Mouse (Mus musculus) liver, adult 2 months (tissue): ENCODE measurements around the gene Arl15. TPM values are rescaled to one million over a fixed set of nuclear protein-coding genes. Genes with fewer than 3 reads are reported as not detected.

ENCODE experiments used
- DNase-seq: peaks from one replicate; pipeline ENCODE4 v3.0.0-alpha.2; 2011; ENCODE audit warnings: low read depth, low spot score; ENCODE audit errors: extremely low read depth
- H3K27ac ChIP-seq: fragments of 200-500 bp; replicated peaks from 2 replicates; pipeline ENCODE4 v1.5.1; 2012; ENCODE audit warnings: low read depth, mild to moderate bottlenecking, control low read depth, inconsistent platforms, low read length; ENCODE audit not compliant: insufficient read depth
- H3K27me3 ChIP-seq: fragments of 200-500 bp; 2 replicates; pipeline ENCODE4 v1.6.1; 2012; ENCODE audit warnings: mild to moderate bottlenecking, moderate library complexity, low read length, inconsistent platforms; ENCODE audit not compliant: control insufficient read depth, insufficient read depth
- H3K36me3 ChIP-seq: fragments of 200-500 bp; 2 replicates; pipeline ENCODE4 v1.6.1; 2012; ENCODE audit warnings: low read length, inconsistent platforms; ENCODE audit not compliant: control insufficient read depth, insufficient read depth
- H3K4me1 ChIP-seq: fragments of 200-500 bp; 2 replicates; pipeline ENCODE4 v1.6.1; 2011; ENCODE audit warnings: low read length; ENCODE audit not compliant: control insufficient read depth, insufficient read depth
- H3K4me3 ChIP-seq: fragments of 200-500 bp; 2 replicates; pipeline ENCODE4 v1.5.1; 2011; ENCODE audit warnings: low read depth, mild to moderate bottlenecking, control low read depth, low read length, moderate library complexity; ENCODE audit not compliant: insufficient read depth
- H3K79me2 ChIP-seq: fragments of 200-500 bp; 2 replicates; pipeline ENCODE4 v1.6.1; 2012; ENCODE audit warnings: inconsistent platforms, mild to moderate bottlenecking, low read length, moderate library complexity; ENCODE audit not compliant: control insufficient read depth, insufficient read depth
- H3K9ac ChIP-seq: fragments of 200-500 bp; 2 replicates; pipeline ENCODE4 v1.6.1; 2012; ENCODE audit warnings: low read depth, mild to moderate bottlenecking, control low read depth, inconsistent platforms, low read length
- CTCF ChIP-seq: fragments of 200-500 bp; IDR thresholded peaks from 2 replicates; pipeline ENCODE4 v1.5.1; 2011; ENCODE audit warnings: low read depth, low read length, control low read depth
- POLR2A ChIP-seq: fragments of 200-500 bp; IDR thresholded peaks from 2 replicates; pipeline ENCODE4 v1.6.1; 2011; ENCODE audit warnings: low read length, control low read depth; ENCODE audit not compliant: insufficient read depth; ENCODE audit errors: extremely low read depth
- WGBS: fragments of 180-500 bp; shearing (Covaris S2); methylation state at CpG from one replicate; pipeline ENCODE4 v1.1.7; 2018; 5-methylcytosine and 5-hydroxymethylcytosine counted together
- polyA plus RNA-seq: library from polyadenylated mRNA; depleted of rRNA; stranded (reverse); fragments of >200 nt; gene quantifications from 2 replicates; pipeline ENCODE4 v1.2.3, GENCODE M21; 2012
- total RNA-seq: library from RNA; depleted of rRNA; stranded (reverse); fragments of >200 nt; gene quantifications from 2 replicates; pipeline ENCODE4 v1.2.3, GENCODE M21; 2014

Arl15 gene
- total and polyA plus RNA-seq, 2 experiments: 1.9 to 6.5 TPM

GRCm38 (mm10) chr13:113811141-113811540, 16.8 kb downstream of the Arl15 start:
- Histone ChIP-seq H3K4me1 (peaks cover 5% of the 10 kb centered on the region; the same call in 1 of the 2 replicates), H3K36me3 (no peaks in the 10 kb centered on the region), H3K27ac (no peak overlapping the region), H3K79me2 (peaks cover 36% of the 10 kb centered on the region), H3K9ac (no peak overlapping the region), H3K4me3 (no peak overlapping the region), H3K27me3 (no peaks in the 10 kb centered on the region)
- TF ChIP-seq CTCF (no peak), POLR2A (no peak)
- 96% methylated on average over 2 of the region's 2 CpGs for WGBS
- DNase-seq: no peak

- WGBS: 66% methylated on average over 9 of the region's 9 CpGs
- H3K27ac ChIP-seq: no peak overlapping the region
- no peak overlapping the region for H3K9ac ChIP-seq
- H3K27me3 ChIP-seq: no peaks in the 10 kb centered on the region
- H3K4me1 ChIP-seq: peaks cover 5% of the 10 kb centered on the region; the same call in 1 of the 2 replicates
- TF ChIP-seq POLR2A (no peak), CTCF (no peak)
- peak; percentile 18 for DNase-seq
- H3K79me2 ChIP-seq: peaks cover 39% of the 10 kb centered on the region
- H3K4me3 ChIP-seq: no peak overlapping the region
- no peaks in the 10 kb centered on the region for H3K36me3 ChIP-seq
Observed at GRCm38 (mm10) chr13:113811910-113812592, 17.7 kb downstream of the Arl15 start.

- Histone ChIP-seq H3K4me3 (no peak overlapping the region), H3K4me1 (peaks cover 3% of the 10 kb centered on the region; the same call in 1 of the 2 replicates), H3K36me3 (no peaks in the 10 kb centered on the region), H3K27ac (no peak overlapping the region), H3K27me3 (no peaks in the 10 kb centered on the region), H3K9ac (no peak overlapping the region), H3K79me2 (peaks cover 35% of the 10 kb centered on the region)
- no peak for DNase-seq
- WGBS: 76% methylated on average over 6 of the region's 6 CpGs
- TF ChIP-seq CTCF (no peak), POLR2A (no peak)
Observed at GRCm38 (mm10) chr13:113812593-113812975, 18.3 kb downstream of the Arl15 start.

GRCm38 (mm10) chr13:113814121-113814520, 19.8 kb downstream of the Arl15 start:
- Histone ChIP-seq H3K4me1 (peaks cover 3% of the 10 kb centered on the region; the same call in 1 of the 2 replicates), H3K79me2 (peaks cover 34% of the 10 kb centered on the region), H3K27ac (no peak overlapping the region), H3K9ac (no peak overlapping the region), H3K4me3 (no peak overlapping the region), H3K27me3 (no peaks in the 10 kb centered on the region), H3K36me3 (no peaks in the 10 kb centered on the region)
- TF ChIP-seq CTCF (no peak), POLR2A (no peak)
- WGBS: 81% methylated on average over 8 of the region's 8 CpGs
- no peak for DNase-seq

GRCm38 (mm10) chr13:113815697-113816420, 21.6 kb downstream of the Arl15 start:
- Histone ChIP-seq H3K4me3 (no peak overlapping the region), H3K36me3 (no peaks in the 10 kb centered on the region), H3K9ac (no peak overlapping the region), H3K4me1 (peaks cover 3% of the 10 kb centered on the region; the same call in 1 of the 2 replicates), H3K27ac (no peak overlapping the region), H3K79me2 (peaks cover 32% of the 10 kb centered on the region), H3K27me3 (no peaks in the 10 kb centered on the region)
- WGBS: 81% methylated on average over 15 of the region's 15 CpGs
- TF ChIP-seq POLR2A (no peak), CTCF (no peak)
- no peak for DNase-seq

GRCm38 (mm10) chr13:113816421-113816810, 22.1 kb downstream of the Arl15 start:
- no peak for DNase-seq
- WGBS: 81% methylated on average over 6 of the region's 6 CpGs
- peaks cover 3% of the 10 kb centered on the region; the same call in 1 of the 2 replicates for H3K4me1 ChIP-seq
- no peak overlapping the region for H3K27ac ChIP-seq
- H3K27me3 ChIP-seq: no peaks in the 10 kb centered on the region
- no peak for TF ChIP-seq POLR2A
- TF ChIP-seq CTCF: no peak
- H3K79me2 ChIP-seq: peaks cover 28% of the 10 kb centered on the region
- H3K9ac ChIP-seq: no peak overlapping the region
- no peaks in the 10 kb centered on the region; the same call in 1 of the 2 replicates for H3K36me3 ChIP-seq
- no peak overlapping the region for H3K4me3 ChIP-seq
